Mouse (Mus musculus) CH12.LX (cell line): ENCODE results near the gene Gm26602. TPM values are rescaled to one million over a fixed set of nuclear protein-coding genes. Genes with fewer than 3 reads are reported as not detected.

ENCODE experiments used
- polyA plus RNA-seq: library from polyadenylated mRNA; unstranded; fragments of >175 nt; gene quantifications from 2 replicates; pipeline ENCODE4 v1.2.1, GENCODE M21; 2012; ENCODE audit warnings: low read depth; ENCODE audit not compliant: insufficient read length
- total RNA-seq, 2 experiments: library from RNA; depleted of rRNA; stranded (reverse); fragments of 300-350 nt in 1 of 2; fragments of >200 nt in 1 of 2; gene quantifications; 2 replicates each; pipeline ENCODE4 v1.2.3; 2012 to 2014

Gene Gm26602
- total and polyA plus RNA-seq, 3 experiments, result 8.1 TPM; not detected in 2

Other genes with a start within 250 kb of the Gm26602 start
Only the 20 nearest of the 35 such genes appear.
- gene Fstl3, start 133.6 kb upstream of the Gm26602 start, total RNA-seq (2012; rRNA removed), result 0.25 TPM in 2 replicates
- gene Fstl3, start 133.6 kb upstream of the Gm26602 start, total RNA-seq (2014; rRNA removed), result not detected in 2 replicates
- not detected in 2 replicates for gene Fstl3, start 133.6 kb upstream of the Gm26602 start, polyA plus RNA-seq
- gene Prss57, start 119.9 kb upstream of the Gm26602 start, total RNA-seq (2012; rRNA removed), result 0.08 and 0.21 TPM in 2 replicates
- gene Prss57, start 119.9 kb upstream of the Gm26602 start, total RNA-seq (2014; rRNA removed), result not detected in 2 replicates
- not detected in 2 replicates for gene Prss57, start 119.9 kb upstream of the Gm26602 start, polyA plus RNA-seq
- 3.1 and 5.3 TPM in 2 replicates for gene Palm, start 117.3 kb upstream of the Gm26602 start, total RNA-seq (2012; rRNA removed)
- gene Palm, start 117.3 kb upstream of the Gm26602 start, total RNA-seq (2014; rRNA removed), result 0.36 and 0.78 TPM in 2 replicates
- 1.5 and 2.5 TPM in 2 replicates for gene Palm, start 117.3 kb upstream of the Gm26602 start, polyA plus RNA-seq
- not detected in 2 replicates for gene Misp, start 89.9 kb upstream of the Gm26602 start, total RNA-seq (2012; rRNA removed)
- gene Misp, start 89.9 kb upstream of the Gm26602 start, total RNA-seq (2014; rRNA removed), result not detected in 2 replicates
- not detected in 2 replicates for gene Misp, start 89.9 kb upstream of the Gm26602 start, polyA plus RNA-seq
- 252 and 284 TPM in 2 replicates for gene Ptbp1, start 56.4 kb upstream of the Gm26602 start, total RNA-seq (2012; rRNA removed)
- 261 and 284 TPM in 2 replicates for gene Ptbp1, start 56.4 kb upstream of the Gm26602 start, total RNA-seq (2014; rRNA removed)
- gene Ptbp1, start 56.4 kb upstream of the Gm26602 start, polyA plus RNA-seq, result 482 and 497 TPM in 2 replicates
- gene Prtn3, start 36.4 kb upstream of the Gm26602 start, total RNA-seq (2012; rRNA removed), result 0.30 TPM in 1 of 2 replicates, not detected in the other
- gene Prtn3, start 36.4 kb upstream of the Gm26602 start, total RNA-seq (2014; rRNA removed), result not detected in 2 replicates
- 0.39 TPM in 1 of 2 replicates, not detected in the other for gene Prtn3, start 36.4 kb upstream of the Gm26602 start, polyA plus RNA-seq
- 0.47 and 0.55 TPM in 2 replicates for gene Plppr3, start 36.2 kb upstream of the Gm26602 start, total RNA-seq (2012; rRNA removed)
- not detected in 2 replicates for gene Plppr3, start 36.2 kb upstream of the Gm26602 start, total RNA-seq (2014; rRNA removed)
- 3.4 TPM in 2 replicates for gene Plppr3, start 36.2 kb upstream of the Gm26602 start, polyA plus RNA-seq
- not detected in 2 replicates for gene Elane, start 24.6 kb upstream of the Gm26602 start, total RNA-seq (2012; rRNA removed)
- not detected in 2 replicates for gene Elane, start 24.6 kb upstream of the Gm26602 start, total RNA-seq (2014; rRNA removed)
- gene Elane, start 24.6 kb upstream of the Gm26602 start, polyA plus RNA-seq, result not detected in 2 replicates
- gene Cfd, start 20.0 kb upstream of the Gm26602 start, total RNA-seq (2012; rRNA removed), result not detected in 2 replicates
- gene Cfd, start 20.0 kb upstream of the Gm26602 start, total RNA-seq (2014; rRNA removed), result not detected in 2 replicates
- 0.26 TPM in 1 of 2 replicates, not detected in the other for gene Cfd, start 20.0 kb upstream of the Gm26602 start, polyA plus RNA-seq
- 12.1 and 14.4 TPM in 2 replicates for gene Med16, start 1.9 kb upstream of the Gm26602 start, total RNA-seq (2012; rRNA removed)
- 8.7 and 10.2 TPM in 2 replicates for gene Med16, start 1.9 kb upstream of the Gm26602 start, total RNA-seq (2014; rRNA removed)
- gene Med16, start 1.9 kb upstream of the Gm26602 start, polyA plus RNA-seq, result 20.7 and 22.8 TPM in 2 replicates
- 0.21 and 0.76 TPM in 2 replicates for gene Kiss1r, start 6.1 kb downstream of the Gm26602 start, total RNA-seq (2012; rRNA removed)
- gene Kiss1r, start 6.1 kb downstream of the Gm26602 start, total RNA-seq (2014; rRNA removed), result 0.24 and 0.32 TPM in 2 replicates
- 0.17 and 0.20 TPM in 2 replicates for gene Kiss1r, start 6.1 kb downstream of the Gm26602 start, polyA plus RNA-seq
- gene R3hdm4, start 10.4 kb downstream of the Gm26602 start, total RNA-seq (2012; rRNA removed), result 20.9 and 22.3 TPM in 2 replicates
- gene R3hdm4, start 10.4 kb downstream of the Gm26602 start, total RNA-seq (2014; rRNA removed), result 8.9 and 10.5 TPM in 2 replicates
- 53.2 and 59.4 TPM in 2 replicates for gene R3hdm4, start 10.4 kb downstream of the Gm26602 start, polyA plus RNA-seq
- 114 and 161 TPM in 2 replicates for gene Arid3a, start 16.2 kb downstream of the Gm26602 start, total RNA-seq (2012; rRNA removed)
- 45.9 and 48.4 TPM in 2 replicates for gene Arid3a, start 16.2 kb downstream of the Gm26602 start, total RNA-seq (2014; rRNA removed)
- gene Arid3a, start 16.2 kb downstream of the Gm26602 start, polyA plus RNA-seq, result 84.7 and 94.4 TPM in 2 replicates
- 92.1 and 111 TPM in 2 replicates for gene Wdr18, start 49.3 kb downstream of the Gm26602 start, total RNA-seq (2012; rRNA removed)
- gene Wdr18, start 49.3 kb downstream of the Gm26602 start, total RNA-seq (2014; rRNA removed), result 59.7 and 70.8 TPM in 2 replicates
- 54.2 and 69.7 TPM in 2 replicates for gene Wdr18, start 49.3 kb downstream of the Gm26602 start, polyA plus RNA-seq
- gene Grin3b, start 59.9 kb downstream of the Gm26602 start, total RNA-seq (2012; rRNA removed), result 0.59 and 0.76 TPM in 2 replicates
- 0.27 and 0.30 TPM in 2 replicates for gene Grin3b, start 59.9 kb downstream of the Gm26602 start, total RNA-seq (2014; rRNA removed)
- gene Grin3b, start 59.9 kb downstream of the Gm26602 start, polyA plus RNA-seq, result 0.56 and 0.78 TPM in 2 replicates
- 67.1 and 71.7 TPM in 2 replicates for gene Tmem259, start 73.5 kb downstream of the Gm26602 start, total RNA-seq (2012; rRNA removed)
- 50.1 and 50.2 TPM in 2 replicates for gene Tmem259, start 73.5 kb downstream of the Gm26602 start, total RNA-seq (2014; rRNA removed)
- 66.0 and 84.2 TPM in 2 replicates for gene Tmem259, start 73.5 kb downstream of the Gm26602 start, polyA plus RNA-seq
- 26.3 and 26.9 TPM in 2 replicates for gene Cnn2, start 77.7 kb downstream of the Gm26602 start, total RNA-seq (2012; rRNA removed)
- 46.3 and 49.0 TPM in 2 replicates for gene Cnn2, start 77.7 kb downstream of the Gm26602 start, total RNA-seq (2014; rRNA removed)
- gene Cnn2, start 77.7 kb downstream of the Gm26602 start, polyA plus RNA-seq, result 52.6 and 62.7 TPM in 2 replicates
- 6.8 and 7.0 TPM in 2 replicates for gene Abca7, start 85.6 kb downstream of the Gm26602 start, total RNA-seq (2012; rRNA removed)
- 2.3 TPM in 2 replicates for gene Abca7, start 85.6 kb downstream of the Gm26602 start, total RNA-seq (2014; rRNA removed)
- 5.4 and 6.1 TPM in 2 replicates for gene Abca7, start 85.6 kb downstream of the Gm26602 start, polyA plus RNA-seq
- 23.4 and 25.9 TPM in 2 replicates for gene Arhgap45, start 105.8 kb downstream of the Gm26602 start, total RNA-seq (2012; rRNA removed)
- gene Arhgap45, start 105.8 kb downstream of the Gm26602 start, total RNA-seq (2014; rRNA removed), result 10.3 and 11.8 TPM in 2 replicates
- 20.2 and 21.2 TPM in 2 replicates for gene Arhgap45, start 105.8 kb downstream of the Gm26602 start, polyA plus RNA-seq
- gene Polr2e, start 128.9 kb downstream of the Gm26602 start, total RNA-seq (2012; rRNA removed), result 127 and 132 TPM in 2 replicates
- gene Polr2e, start 128.9 kb downstream of the Gm26602 start, total RNA-seq (2014; rRNA removed), result 98.3 and 105 TPM in 2 replicates
- 194 and 227 TPM in 2 replicates for gene Polr2e, start 128.9 kb downstream of the Gm26602 start, polyA plus RNA-seq